Mouse (Mus musculus): ENCODE data around the gene Mbtps2.

Mbtps2 gene

DNA sequence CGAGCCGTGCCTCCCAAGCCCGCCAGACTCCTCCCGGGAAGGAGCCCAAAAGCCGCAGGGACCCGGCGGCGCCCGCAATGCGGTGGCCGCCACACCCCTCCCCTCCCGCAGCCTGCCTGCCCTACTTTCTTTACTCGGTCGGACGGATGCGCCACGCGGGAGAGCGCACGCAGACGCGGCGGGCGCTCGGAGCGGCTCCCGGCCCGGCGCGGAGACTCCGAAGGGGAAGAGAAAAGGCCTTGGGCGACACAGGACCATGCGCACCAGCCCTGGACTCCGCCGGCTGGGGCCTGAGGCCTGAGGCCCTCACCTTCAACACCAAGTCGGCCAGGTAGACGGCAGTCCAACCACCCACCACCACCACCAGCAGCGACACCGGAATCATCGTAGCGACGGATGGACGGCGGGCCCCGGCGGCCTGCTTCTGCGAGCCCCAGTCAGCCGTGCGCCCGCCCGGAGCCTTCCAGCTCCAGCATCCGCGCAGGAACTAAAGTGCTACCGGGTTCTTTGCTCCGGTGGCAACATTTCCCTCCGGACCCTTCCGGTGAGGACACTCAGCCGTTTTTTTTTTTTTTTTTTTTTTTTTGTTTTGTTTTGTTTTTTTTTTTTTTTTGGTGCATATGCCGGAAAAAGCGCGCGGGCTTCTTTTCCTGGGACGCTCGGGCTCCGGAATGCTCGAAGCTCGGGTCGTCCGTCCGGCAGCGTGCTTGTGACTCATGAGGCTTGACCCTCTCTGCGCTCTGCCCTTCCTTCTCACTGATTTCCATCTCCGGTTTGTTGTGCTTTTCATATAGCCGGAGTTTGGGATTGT, at the start of gene Mbtps2:
TSS of gene Mbtps2 (minus strand) at position 530 of the 811 bp plus-strand sequence.
- CTCF ChIA-PET, result interaction anchor here in 2 of 4 experiments (0.6 kb wide), 2 partner anchors 30 to 383 kb away, joined by 3 to 7 read pairs; partner anchors contain the start of gene Yy2 (in 1 of the 2)
- POLR2A ChIA-PET, result interaction anchor here (0.6 to 8.4 kb wide), 35 partner anchors 10 to 1119 kb away, joined by 3 to 89 read pairs (median 5); partner anchors contain the start of genes Yy2 (in 2 of the 4) and Sms (in 1 of the 4)

- POLR2A ChIA-PET, result no interaction called here
- CTCF ChIA-PET, result no interaction called here
Measured at GRCm38 (mm10) chrX:157646399-157646798, 47.9 kb upstream of the Mbtps2 start.

DNA sequence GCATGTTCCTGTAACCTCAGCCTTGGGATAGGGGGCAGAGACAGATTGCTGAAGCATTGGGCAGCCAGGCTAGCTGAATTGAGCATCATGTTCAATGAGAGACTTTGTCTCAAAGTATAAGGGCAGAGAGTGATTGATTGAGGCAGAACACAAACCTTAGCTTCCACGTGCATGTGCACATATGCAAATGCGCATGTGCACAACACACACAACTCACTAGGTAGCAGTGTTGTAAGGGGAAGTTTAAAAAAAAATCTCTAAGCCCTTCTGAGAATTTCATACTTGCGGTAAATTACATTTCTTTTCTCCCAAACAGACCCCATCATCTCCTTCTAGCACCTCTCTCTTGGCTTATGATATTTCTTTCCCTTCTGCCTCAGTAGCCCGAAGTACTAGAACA, 46.2 kb upstream of the Mbtps2 start:
- ChIA-PET CTCF (interaction anchor here (0.6 to 1.9 kb wide), 8 partner anchors 9 to 705 kb away, joined by 3 to 9 read pairs (median 5); no protein-coding TSS in a partner anchor), POLR2A (interaction anchor here in 2 of 4 experiments (0.5 to 1.5 kb wide), 4 partner anchors 77 to 172 kb away, joined by 3 read pairs; partner anchors contain the start of gene Yy2 (in 1 of the 2))

- ChIA-PET POLR2A (interaction anchor here in 2 of 4 experiments (0.5 to 1.5 kb wide), 4 partner anchors 76 to 171 kb away, joined by 3 read pairs; partner anchors contain the start of gene Yy2 (in 1 of the 2)), CTCF (interaction anchor here in 3 of 4 experiments (0.6 to 1.9 kb wide), 9 partner anchors 8 to 705 kb away, joined by 3 to 12 read pairs (median 5); no protein-coding TSS in a partner anchor)
Measured at GRCm38 (mm10) chrX:157644300-157644699, 45.8 kb upstream of the Mbtps2 start.

GRCm38 (mm10) chrX:157642856-157643255, 44.3 kb upstream of the Mbtps2 start:
- CTCF ChIA-PET, result interaction anchor here in 2 of 4 experiments (1.6 to 1.9 kb wide), 3 partner anchors 13 to 79 kb away, joined by 4 to 12 read pairs (median 7); no protein-coding TSS in a partner anchor

DNA sequence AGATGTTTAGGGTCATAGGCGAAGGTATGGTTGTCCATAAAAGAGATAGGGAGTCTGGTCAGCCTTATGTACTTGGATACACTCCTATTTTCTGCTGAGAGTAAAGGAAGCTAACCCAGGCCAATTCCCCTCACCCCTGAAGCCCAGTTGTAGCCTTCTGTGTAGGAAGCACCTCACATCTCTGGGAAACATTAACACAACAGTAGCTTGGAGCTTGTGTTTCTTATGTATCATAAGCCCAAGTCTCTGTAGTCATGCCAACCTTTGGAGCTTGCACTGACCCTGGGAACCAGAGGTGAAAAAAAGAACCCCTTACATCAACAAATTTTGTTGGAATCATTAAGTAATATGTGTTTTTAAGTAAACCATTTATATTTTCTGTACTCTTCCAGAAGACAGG, 38.7 kb upstream of the Mbtps2 start:
- ChIA-PET POLR2A (interaction anchor here in 2 of 4 experiments (0.5 to 1.7 kb wide), 3 partner anchors 38 to 40 kb away, joined by 5 to 7 read pairs (median 5); partner anchors contain the start of gene Mbtps2 (in 2 of the 2)), CTCF (interaction anchor here in 1 of 4 experiments (0.7 kb wide), 1 partner anchor 559 kb away, joined by 5 read pairs; no protein-coding TSS in a partner anchor)

More at GRCm38 (mm10) chrX:157642856-157643255, 44.3 kb upstream of the Mbtps2 start:
- POLR2A ChIA-PET, result interaction anchor here in 2 of 4 experiments (0.5 to 1.5 kb wide), 2 partner anchors 45 to 75 kb away, joined by 3 read pairs; partner anchors contain the start of genes Mbtps2 (in 1 of the 2) and Yy2 (in 1 of the 2)

DNA sequence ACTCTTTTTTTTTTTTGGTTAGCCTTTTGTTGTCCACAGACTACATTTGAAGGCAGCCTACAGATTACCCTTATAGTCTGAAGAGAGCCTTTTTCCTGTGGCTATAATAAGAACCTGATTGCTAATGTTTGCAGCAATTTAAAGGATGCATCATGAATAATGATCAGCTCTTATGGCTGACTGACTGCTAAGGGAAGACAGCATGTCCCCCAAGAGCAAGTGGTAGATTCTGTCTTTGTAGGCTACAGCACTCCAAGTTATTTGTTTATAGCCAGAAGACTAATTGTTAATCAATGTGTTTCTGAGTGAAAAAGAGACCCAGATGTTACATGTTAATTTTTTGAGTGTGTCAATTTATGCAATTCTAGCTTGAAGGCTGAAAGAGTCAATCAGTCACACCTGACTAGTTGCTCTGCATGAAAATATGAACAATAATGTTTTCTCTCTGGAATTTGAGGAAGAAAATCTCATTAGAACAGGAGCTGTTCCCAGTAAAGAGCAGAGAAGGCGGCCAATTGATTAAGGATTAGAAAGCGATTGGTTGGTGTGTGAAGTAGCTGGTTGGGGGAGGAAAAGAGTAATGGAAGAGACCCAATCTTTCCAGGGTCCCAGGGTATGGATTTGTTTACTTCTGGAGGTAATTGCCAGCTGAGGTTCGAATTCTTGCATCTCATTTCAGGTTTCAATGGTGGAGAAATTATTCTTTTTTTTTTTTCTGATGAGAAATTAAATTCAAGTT, 35.3 kb upstream of the Mbtps2 start:
- ChIA-PET POLR2A (no interaction called here), CTCF (interaction anchor here in 1 of 4 experiments (0.5 kb wide), 1 partner anchor 11 kb away, joined by 9 read pairs; no protein-coding TSS in a partner anchor)

GRCm38 (mm10) chrX:157630341-157630740, 31.8 kb upstream of the Mbtps2 start:
- CTCF ChIA-PET, result no interaction called here

DNA sequence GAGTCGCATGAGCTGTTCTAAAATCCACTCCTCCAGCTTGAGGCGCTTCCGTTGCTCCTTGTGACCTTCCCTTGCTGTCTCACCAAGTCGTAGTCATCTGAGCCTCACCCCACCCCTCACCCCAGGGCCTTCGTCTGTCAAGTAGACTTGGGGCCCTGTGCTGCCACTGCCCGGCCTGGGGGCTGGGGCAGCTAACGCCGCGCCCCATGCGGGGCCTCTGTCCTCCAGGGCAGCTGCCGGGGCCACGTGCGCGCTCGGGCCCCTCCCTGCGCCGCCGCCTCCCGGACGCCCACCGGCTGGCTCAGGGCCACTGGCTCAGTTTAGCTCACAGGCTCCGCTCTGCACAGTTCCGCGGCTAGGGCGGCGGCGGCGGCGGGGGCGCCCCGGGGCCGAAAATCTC, 14.4 kb upstream of the Mbtps2 start:
- POLR2A ChIA-PET, result interaction anchor here in 3 of 4 experiments (0.7 to 4.1 kb wide), 14 partner anchors 9 to 45 kb away, joined by 3 to 39 read pairs (median 4); partner anchors contain the start of genes Yy2 (in 2 of the 3) and Mbtps2 (in 1 of the 3)
- CTCF ChIA-PET, result interaction anchor here in 3 of 4 experiments (0.6 to 1.1 kb wide), 3 partner anchors 12 to 145 kb away, joined by 3 read pairs; no protein-coding TSS in a partner anchor

More at GRCm38 (mm10) chrX:157630341-157630740, 31.8 kb upstream of the Mbtps2 start:
- POLR2A ChIA-PET, result interaction anchor here in 1 of 4 experiments (1.2 to 1.9 kb wide), 5 partner anchors 17 to 137 kb away, joined by 3 to 7 read pairs (median 4); no protein-coding TSS in a partner anchor

DNA sequence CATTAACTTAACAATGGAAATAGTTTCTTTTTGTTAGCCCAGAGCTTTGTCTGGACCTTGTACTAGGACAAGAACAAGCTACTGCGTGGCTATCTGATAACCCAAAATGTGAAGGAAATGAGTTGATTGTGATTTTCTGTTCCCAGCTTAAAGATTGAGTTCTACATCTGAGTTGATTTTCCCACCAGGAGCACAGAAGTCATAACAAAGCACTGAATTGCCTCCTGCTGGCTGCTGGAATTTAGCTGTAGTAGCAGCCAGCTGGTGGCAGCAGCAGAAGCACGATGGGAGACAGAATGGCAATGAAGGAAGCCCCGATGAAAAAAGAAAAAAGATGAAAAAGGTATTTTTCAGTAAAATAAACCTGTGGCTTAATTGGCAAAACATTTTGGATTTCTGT, 2.9 kb upstream of the Mbtps2 start:
- POLR2A ChIA-PET, result interaction anchor here in 3 of 4 experiments (0.7 to 8.4 kb wide), 19 partner anchors 8 to 110 kb away, joined by 3 to 89 read pairs (median 4); partner anchors contain the start of genes Sms (in 2 of the 3) and Yy2 (in 2 of the 3)
- CTCF ChIA-PET, result interaction anchor here in 3 of 4 experiments (0.8 to 1.4 kb wide), 4 partner anchors 11 to 114 kb away, joined by 3 to 10 read pairs (median 4); partner anchors contain the start of gene Yy2 (in 1 of the 3)

- ChIA-PET CTCF (no interaction called here), POLR2A (interaction anchor here in 3 of 4 experiments (0.6 to 8.4 kb wide), 25 partner anchors 10 to 1119 kb away, joined by 3 to 89 read pairs (median 4); partner anchors contain the start of gene Yy2 (in 2 of the 3))
Measured at GRCm38 (mm10) chrX:157597585-157598185, 830 bp downstream of the Mbtps2 start.

GRCm38 (mm10) chrX:157596802-157597201, 1.7 kb downstream of the Mbtps2 start:
- POLR2A ChIA-PET, result interaction anchor here in 3 of 4 experiments (0.5 to 8.4 kb wide), 17 partner anchors 9 to 1922 kb away, joined by 3 to 89 read pairs (median 5); partner anchors contain the start of gene Yy2 (in 1 of the 3)
- CTCF ChIA-PET, result no interaction called here

- CTCF ChIA-PET, result no interaction called here
- POLR2A ChIA-PET, result interaction anchor here in 2 of 4 experiments (1.9 to 8.4 kb wide), 7 partner anchors 8 to 47 kb away, joined by 5 to 89 read pairs (median 15); partner anchors contain the start of gene Yy2 (in 1 of the 2)
Measured at GRCm38 (mm10) chrX:157595927-157596326, 2.6 kb downstream of the Mbtps2 start.

DNA sequence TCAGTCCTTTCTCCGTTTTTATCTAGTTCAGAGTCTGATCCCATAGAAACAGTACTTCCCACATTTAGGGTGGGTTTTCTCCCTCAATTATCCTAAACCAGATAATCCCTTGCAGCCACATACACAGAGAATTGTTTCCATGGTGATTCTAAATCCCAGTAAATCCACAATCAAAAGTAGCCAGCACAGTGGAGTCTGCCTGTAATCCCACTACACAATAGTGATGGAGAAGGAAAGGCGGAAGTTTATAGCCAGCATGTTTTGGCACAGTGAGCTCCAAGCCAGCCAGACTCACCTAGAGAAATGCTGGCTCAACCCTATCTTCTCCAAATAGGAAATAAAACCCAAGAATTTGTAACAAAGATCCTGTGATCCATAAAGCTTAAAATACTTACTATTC, 3.9 kb downstream of the Mbtps2 start:
- POLR2A ChIA-PET, result interaction anchor here in 2 of 4 experiments (1.0 to 1.5 kb wide), 10 partner anchors 8 to 111 kb away, joined by 3 to 5 read pairs (median 3); partner anchors contain the start of gene Yy2 (in 1 of the 2)

GRCm38 (mm10) chrX:157587001-157587400, 11.5 kb downstream of the Mbtps2 start:
- POLR2A ChIA-PET, result interaction anchor here in 2 of 4 experiments (1.3 to 9.8 kb wide), 4 partner anchors 8 to 97 kb away, joined by 5 to 89 read pairs (median 5); partner anchors contain the start of genes Mbtps2 (in 1 of the 2) and Yy2 (in 1 of the 2)
- CTCF ChIA-PET, result no interaction called here

More for the DNA sequence above, 3.9 kb downstream of the Mbtps2 start:
- CTCF ChIA-PET, result no interaction called here

GRCm38 (mm10) chrX:157586397-157586796, 12.1 kb downstream of the Mbtps2 start:
- ChIA-PET POLR2A (interaction anchor here in 2 of 4 experiments (1.3 to 9.8 kb wide), 4 partner anchors 8 to 17 kb away, joined by 5 to 89 read pairs (median 9); partner anchors contain the start of genes Mbtps2 (in 1 of the 2) and Yy2 (in 1 of the 2)), CTCF (no interaction called here)

- ChIA-PET CTCF (no interaction called here), POLR2A (interaction anchor here in 3 of 4 experiments (0.7 to 2.0 kb wide), 8 partner anchors 9 to 46 kb away, joined by 3 to 6 read pairs (median 4); partner anchors contain the start of genes Yy2 (in 2 of the 3) and Mbtps2 (in 1 of the 3))
Measured at GRCm38 (mm10) chrX:157579108-157579614, 19.4 kb downstream of the Mbtps2 start.

Data from embryonic stem cell, embryonic (primary cell).